Mouse (Mus musculus) layer of hippocampus, postnatal 36 days (tissue): ENCODE measurements around the gene Rpl3. TPM values are rescaled to one million over a fixed set of nuclear protein-coding genes. Genes with fewer than 3 reads are reported as not detected.

Experiments
- DNase-seq, 2 experiments: peaks; one replicate each; pipeline ENCODE4 v3.0.0; 2022
- microRNA-seq, 2 experiments: library from miRNA; unstranded; fragments of <30 nt; microRNA quantifications; one replicate each; pipeline ENCODE4 v1.2.0; 2021
- total RNA-seq, 2 experiments: library from RNA; stranded (reverse); gene quantifications; 2 replicates each; pipeline ENCODE4 v1.2.3; 2021

Gene Rpl3
- total RNA-seq, 2 experiments from 2014 or later: 497 to 547 TPM

DNA sequence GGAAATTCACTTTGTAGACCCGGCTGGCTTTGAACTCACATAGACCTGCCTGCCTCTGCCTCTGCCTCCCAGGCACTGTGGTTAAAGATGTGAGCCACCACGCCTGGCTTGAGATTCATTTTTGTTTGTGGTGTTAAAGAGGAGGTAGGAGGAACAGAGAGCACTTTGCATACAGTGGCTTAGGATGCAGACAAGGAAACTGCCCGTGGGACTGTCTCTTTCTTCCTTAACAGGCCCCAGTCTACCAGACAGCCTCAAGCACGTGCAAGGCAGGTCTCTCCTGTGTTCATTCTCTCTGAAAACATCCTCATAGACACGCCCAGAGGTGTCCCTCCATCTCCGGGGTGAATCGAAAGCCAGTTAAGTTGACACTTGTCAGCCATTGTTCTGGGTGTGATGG is 57.3 kb downstream of the Rpl3 start:
- no peak for DNase-seq

GRCm38 (mm10) chr15:80031133-80031532 is 60.5 kb downstream of the Rpl3 start:
- no peak for DNase-seq

DNA sequence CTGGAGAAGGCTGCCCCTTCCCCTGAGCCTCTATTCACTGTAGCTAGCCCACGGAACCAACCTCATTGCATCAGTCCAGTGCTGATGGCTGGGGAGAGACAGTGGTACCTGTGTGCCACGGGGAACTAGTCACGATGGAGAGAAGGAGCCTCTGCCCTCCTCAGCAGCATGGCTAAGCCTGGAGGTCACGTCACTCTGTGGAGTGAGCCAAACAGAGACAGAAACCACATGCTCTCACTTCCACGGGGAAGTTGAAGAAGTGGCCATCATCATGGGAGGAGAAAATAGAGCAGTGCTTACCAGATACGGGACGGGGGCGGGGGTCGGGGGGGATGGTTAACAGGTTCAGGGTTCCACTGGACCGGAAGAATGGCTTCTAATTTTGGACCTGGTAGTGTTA is 61.3 kb downstream of the Rpl3 start:
- DNase-seq: no peak

- DNase-seq: no peak
Measured at GRCm38 (mm10) chr15:80028862-80029261, 62.8 kb downstream of the Rpl3 start.

Small RNA genes lying within 50 kb of the gene (microRNA-seq; reads per million reads assigned to microRNA genes)
- gene Snord43: 60.9 to 223 reads per million in 2 experiments

Other genes with a start within 250 kb of the Rpl3 start
- 1 to 10 TPM; 3.9 to 6.7 TPM for gene Apobec3, start 200.2 kb downstream of the Rpl3 start, total RNA-seq
- 10 to 100 TPM; 40.4 to 44.8 TPM for gene Cbx7, start 120.7 kb downstream of the Rpl3 start, total RNA-seq
- gene Pdgfb, start 76.9 kb downstream of the Rpl3 start, total RNA-seq: 10 to 100 TPM; 27.3 to 27.6 TPM
- gene Syngr1, start 534 bp downstream of the Rpl3 start, total RNA-seq: 100 to 1,000 TPM; 341 to 377 TPM
- 10 to 100 TPM; 23.9 to 24.0 TPM for gene Tab1, start 41.3 kb upstream of the Rpl3 start, total RNA-seq
- gene Mgat3, start 81.9 kb upstream of the Rpl3 start, total RNA-seq: 100 to 1,000 TPM; 109 to 112 TPM
- gene Mief1, start 142.2 kb upstream of the Rpl3 start, total RNA-seq: 10 to 100 TPM; 30.8 to 32.4 TPM
- gene AC140267.1, start 144.0 kb upstream of the Rpl3 start, total RNA-seq: 10 to 100 TPM; 12.5 to 21.9 TPM
- gene Atf4, start 163.3 kb upstream of the Rpl3 start, total RNA-seq: 10 to 100 TPM; 94.7 to 95.9 TPM
- 10 to 100 TPM; 35.8 to 37.5 TPM for gene Rps19bp1, start 172.4 kb upstream of the Rpl3 start, total RNA-seq
- 10 to 100 TPM; 43.0 to 43.8 TPM for gene Cacna1i, start 195.4 kb upstream of the Rpl3 start, total RNA-seq